Mouse (Mus musculus): Measurements from ENCODE around the gene Myh14. TPM values are rescaled to one million over a fixed set of nuclear protein-coding genes. Genes with fewer than 3 reads are reported as not detected.
A peak's percentile ranks its signal among the peaks of the same experiment; 100 is the strongest.

Myh14 gene
- polyA plus RNA-seq, 1 experiment from 2014 or later = 0.56 TPM

DNA sequence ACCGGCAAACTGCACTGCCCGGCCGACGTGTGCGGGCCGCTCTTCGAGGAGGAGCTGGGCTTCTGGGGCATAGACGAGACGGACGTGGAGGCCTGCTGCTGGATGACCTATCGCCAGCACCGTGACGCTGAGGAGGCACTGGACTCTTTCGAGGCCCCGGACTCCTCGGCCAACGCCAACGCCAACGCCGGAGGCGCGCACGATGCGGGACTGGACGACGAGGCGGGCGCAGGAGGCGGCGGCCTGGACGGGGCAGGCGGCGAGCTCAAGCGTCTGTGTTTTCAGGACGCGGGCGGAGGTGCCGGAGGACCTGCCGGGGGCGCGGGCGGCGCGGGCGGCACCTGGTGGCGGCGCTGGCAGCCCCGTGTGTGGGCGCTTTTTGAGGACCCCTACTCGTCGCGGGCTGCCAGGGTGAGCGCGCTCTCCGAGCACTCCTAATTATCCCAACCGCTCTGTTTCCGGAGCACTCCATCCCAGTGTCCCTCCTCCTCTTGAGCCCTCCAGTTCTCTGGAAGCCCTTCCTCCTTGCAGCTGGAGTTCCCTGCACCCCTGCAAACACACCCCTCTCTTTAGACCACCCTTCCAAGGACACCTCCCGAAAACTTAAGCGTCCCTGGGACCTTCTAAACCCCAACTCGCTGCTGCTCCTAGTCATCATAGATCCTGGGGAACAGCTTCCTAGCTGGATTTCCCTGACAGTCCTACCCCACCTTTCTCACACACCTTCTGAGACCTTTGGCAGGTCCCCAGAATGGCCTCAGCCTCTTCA lies 79.1 kb downstream of the Myh14 start:
- H3K36me3 ChIP-seq (ENCODE audit: control insufficient read depth, insufficient read depth, low read length) = no peaks in the 10 kb centered on the region
- under 1% methylated on average over 57 of the region's 60 CpGs for WGBS (ENCODE audit: insufficient replicate concordance)
- H3K27ac ChIP-seq (ENCODE audit: low read depth, low read length) = no peak overlapping the region
- ATAC-seq (replicated peaks; ENCODE audit: insufficient number of reproducible peaks, low FRiP score, low TSS enrichment) = no peak
- H3K4me2 ChIP-seq = peak overlapping the region; percentile 85
- peaks cover 9% of the 10 kb centered on the region for H3K4me1 ChIP-seq (ENCODE audit: control insufficient read depth, insufficient read depth, low read length)
- H3K9ac ChIP-seq (ENCODE audit: low read depth, low read length) = peak overlapping the region; percentile 43
- H3K4me3 ChIP-seq (ENCODE audit: low read depth, low read length) = peak overlapping the region; percentile 52
- H3K27me3 ChIP-seq (ENCODE audit: control insufficient read depth, insufficient read depth, low read length) = peaks cover 72% of the 10 kb centered on the region
- H3K9me3 ChIP-seq (replicated peaks; ENCODE audit: control insufficient read depth, low read length) = no peaks in the 10 kb centered on the region

DNA sequence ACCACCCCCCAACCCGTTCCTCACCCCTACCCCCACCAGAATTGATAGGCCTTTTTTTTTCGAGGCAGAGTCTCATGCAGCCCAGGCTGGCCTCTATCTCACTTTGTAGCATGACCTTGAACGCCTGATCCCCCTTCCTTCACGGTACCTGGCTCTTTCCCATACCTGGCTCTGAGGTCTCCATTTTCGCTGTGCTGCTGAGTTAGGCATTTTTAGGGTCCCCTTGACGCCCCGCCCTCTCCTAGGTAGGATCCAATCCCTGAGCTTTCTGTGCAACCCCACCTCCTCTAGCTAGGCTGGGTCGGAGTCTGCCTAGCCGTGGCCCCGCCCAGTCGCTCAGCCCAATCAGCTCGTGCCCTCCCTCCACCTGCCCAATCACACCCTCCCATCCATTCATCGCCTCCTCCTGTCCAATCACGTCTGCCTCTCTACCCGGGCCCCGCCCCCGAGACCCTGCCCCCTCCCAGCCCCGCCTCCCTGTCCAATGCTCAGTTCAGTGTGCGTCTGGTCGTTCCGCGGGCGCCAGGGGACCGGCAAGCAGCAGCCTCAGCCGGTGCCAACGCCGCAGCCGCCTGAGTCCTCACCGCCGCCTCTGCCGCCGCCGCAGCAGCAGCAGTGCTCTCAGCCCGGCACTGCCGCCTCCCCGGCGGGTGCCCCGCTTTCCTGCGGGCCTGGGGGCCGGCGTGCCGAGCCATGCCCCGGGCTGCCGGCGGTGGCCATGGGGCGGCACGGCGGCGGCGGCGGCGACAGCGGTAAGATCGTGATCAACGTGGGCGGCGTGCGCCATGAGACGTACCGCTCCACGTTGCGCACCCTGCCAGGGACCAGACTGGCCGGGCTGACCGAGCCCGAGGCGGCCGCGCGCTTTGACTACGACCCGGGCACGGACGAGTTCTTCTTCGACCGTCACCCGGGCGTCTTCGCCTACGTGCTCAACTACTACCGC lies 80.0 kb downstream of the Myh14 start, which contains the start of gene Kcnc3:
Gene Kcnc3, plus strand, starts transcription at position 263 of the 946 bp plus-strand sequence.
- 1% methylated on average over 77 of the region's 80 CpGs for WGBS (ENCODE audit: insufficient replicate concordance)
- Histone ChIP-seq H3K27ac (ENCODE audit: low read depth, low read length) (no peak within 1 kb of the TSS), H3K4me3 (ENCODE audit: low read depth, low read length) (peak within 1 kb of the TSS; percentile 52), H3K9ac (ENCODE audit: low read depth, low read length) (peak within 1 kb of the TSS; percentile 43), H3K4me2 (peak within 1 kb of the TSS; percentile 85), H3K36me3 (ENCODE audit: control insufficient read depth, insufficient read depth, low read length) (no peaks in the 10 kb centered on the region), H3K4me1 (ENCODE audit: control insufficient read depth, insufficient read depth, low read length) (peaks cover 9% of the 10 kb centered on the region), H3K27me3 (ENCODE audit: control insufficient read depth, insufficient read depth, low read length) (peaks cover 79% of the 10 kb centered on the region), H3K9me3 (replicated peaks; ENCODE audit: control insufficient read depth, low read length) (no peaks in the 10 kb centered on the region)
- peak; percentile 83 for ATAC-seq (replicated peaks; ENCODE audit: insufficient number of reproducible peaks, low FRiP score, low TSS enrichment)

DNA sequence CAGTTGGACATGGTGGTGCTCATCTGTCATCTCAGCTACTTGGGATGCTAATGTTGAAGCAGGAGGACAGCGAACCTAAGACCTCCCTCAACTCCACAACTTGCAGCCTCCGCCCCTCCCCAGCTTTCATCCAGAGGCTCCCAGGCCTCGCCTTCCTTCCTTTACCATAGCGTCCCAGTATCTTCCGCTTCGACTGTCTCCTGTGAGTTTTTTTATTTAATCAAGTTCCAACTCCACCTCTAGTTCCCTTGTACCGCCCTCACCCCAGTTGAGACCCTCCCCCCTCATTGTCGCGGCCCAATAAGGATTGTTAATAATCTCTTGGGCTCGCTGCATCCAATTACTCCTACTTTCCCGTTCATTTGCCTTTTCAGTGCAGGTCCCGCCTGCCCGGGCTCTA lies 80.7 kb downstream of the Myh14 start:
- H3K4me3 ChIP-seq (ENCODE audit: low read depth, low read length) = peak overlapping the region; percentile 52
- no peak for ATAC-seq (replicated peaks; ENCODE audit: insufficient number of reproducible peaks, low FRiP score, low TSS enrichment)
- 3% methylated on average over 13 of the region's 13 CpGs for WGBS (ENCODE audit: insufficient replicate concordance)
- H3K4me2 ChIP-seq = peak overlapping the region; percentile 85
- H3K36me3 ChIP-seq (ENCODE audit: control insufficient read depth, insufficient read depth, low read length) = no peaks in the 10 kb centered on the region
- H3K27me3 ChIP-seq (ENCODE audit: control insufficient read depth, insufficient read depth, low read length) = peaks cover 86% of the 10 kb centered on the region
- no peak overlapping the region for H3K9ac ChIP-seq (ENCODE audit: low read depth, low read length)
- H3K9me3 ChIP-seq (replicated peaks; ENCODE audit: control insufficient read depth, low read length) = no peaks in the 10 kb centered on the region
- peaks cover 9% of the 10 kb centered on the region for H3K4me1 ChIP-seq (ENCODE audit: control insufficient read depth, insufficient read depth, low read length)
- no peak overlapping the region for H3K27ac ChIP-seq (ENCODE audit: low read depth, low read length)

DNA sequence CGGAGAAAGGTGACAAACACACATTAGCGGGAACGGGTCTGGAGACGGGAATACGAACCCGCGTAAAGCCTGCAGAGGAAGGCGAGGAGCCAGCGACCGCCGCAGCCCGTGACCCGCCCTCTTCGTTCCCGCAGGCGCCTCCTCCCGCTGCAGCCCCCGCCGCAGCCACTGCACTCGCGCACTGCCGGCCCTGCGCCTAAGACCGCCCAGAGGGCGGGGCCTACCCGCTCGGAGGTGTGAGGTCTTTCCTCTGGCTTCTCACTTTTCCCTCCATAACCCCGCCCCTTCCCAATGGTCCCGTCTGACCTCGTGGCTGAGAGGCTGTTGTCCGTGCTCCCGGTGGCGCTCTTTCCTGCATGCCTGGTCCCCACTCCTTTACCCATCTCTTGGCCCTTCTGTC lies 81.5 kb downstream of the Myh14 start:
- H3K27me3 ChIP-seq (ENCODE audit: control insufficient read depth, insufficient read depth, low read length) = peaks cover 87% of the 10 kb centered on the region
- H3K4me3 ChIP-seq (ENCODE audit: low read depth, low read length) = peak overlapping the region; percentile 40
- H3K27ac ChIP-seq (ENCODE audit: low read depth, low read length) = no peak overlapping the region
- H3K4me1 ChIP-seq (ENCODE audit: control insufficient read depth, insufficient read depth, low read length) = peaks cover 9% of the 10 kb centered on the region
- H3K9ac ChIP-seq (ENCODE audit: low read depth, low read length) = no peak overlapping the region
- no peaks in the 10 kb centered on the region for H3K36me3 ChIP-seq (ENCODE audit: control insufficient read depth, insufficient read depth, low read length)
- H3K4me2 ChIP-seq = peak overlapping the region; percentile 67
- peak; percentile 32; the same call in 1 of the 2 replicates for ATAC-seq (replicated peaks; ENCODE audit: insufficient number of reproducible peaks, low FRiP score, low TSS enrichment)
- no peaks in the 10 kb centered on the region for H3K9me3 ChIP-seq (replicated peaks; ENCODE audit: control insufficient read depth, low read length)
- WGBS (ENCODE audit: insufficient replicate concordance) = 0% methylated on average over 27 of the region's 33 CpGs

DNA sequence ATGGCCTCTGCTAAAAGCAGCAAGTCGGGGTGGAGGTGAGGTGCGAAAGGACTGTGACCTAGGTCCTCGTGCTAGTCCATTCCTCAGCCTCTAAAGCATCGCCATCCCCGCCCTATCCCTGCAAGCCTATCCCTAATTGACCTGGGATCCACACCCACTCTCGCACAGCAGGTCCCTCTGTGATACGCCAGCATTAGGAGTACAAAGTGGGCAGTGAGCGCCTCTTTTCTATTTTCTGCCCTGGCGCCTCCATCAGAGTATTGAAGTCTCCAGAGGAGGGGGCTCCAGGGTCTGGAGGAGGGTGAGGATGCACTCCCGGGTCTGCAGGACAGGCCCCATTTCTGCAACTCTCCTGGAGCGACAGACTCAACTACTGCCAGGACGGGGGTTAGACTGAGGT lies 82.3 kb downstream of the Myh14 start:
- WGBS (ENCODE audit: insufficient replicate concordance) = 11% methylated on average over 12 of the region's 12 CpGs
- Histone ChIP-seq H3K4me2 (peak overlapping the region; percentile 67), H3K36me3 (ENCODE audit: control insufficient read depth, insufficient read depth, low read length) (no peaks in the 10 kb centered on the region), H3K27me3 (ENCODE audit: control insufficient read depth, insufficient read depth, low read length) (peaks cover 83% of the 10 kb centered on the region), H3K4me3 (ENCODE audit: low read depth, low read length) (peak overlapping the region; percentile 40), H3K9ac (ENCODE audit: low read depth, low read length) (no peak overlapping the region), H3K4me1 (ENCODE audit: control insufficient read depth, insufficient read depth, low read length) (peaks cover 9% of the 10 kb centered on the region), H3K27ac (ENCODE audit: low read depth, low read length) (no peak overlapping the region), H3K9me3 (replicated peaks; ENCODE audit: control insufficient read depth, low read length) (no peaks in the 10 kb centered on the region)
- no peak for ATAC-seq (replicated peaks; ENCODE audit: insufficient number of reproducible peaks, low FRiP score, low TSS enrichment)

DNA sequence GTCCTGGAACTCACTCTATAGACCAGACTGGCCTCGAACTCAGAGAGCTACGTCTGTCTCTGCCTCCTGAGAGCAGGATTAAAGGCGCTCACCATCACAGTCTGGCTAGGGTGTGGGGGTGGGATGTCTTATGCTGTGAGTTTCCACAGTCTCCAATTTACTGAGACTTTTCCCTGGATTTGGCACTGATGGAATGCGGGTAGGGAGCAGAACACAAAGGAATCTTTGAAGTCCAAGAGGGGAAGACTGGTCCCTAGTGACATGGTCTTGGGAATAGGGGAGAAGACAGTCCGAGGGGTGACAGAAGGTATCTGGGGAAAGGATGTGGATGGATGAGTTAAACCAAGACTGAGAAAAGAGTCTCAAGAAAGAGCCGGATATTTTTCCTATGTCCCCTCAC lies 83.0 kb downstream of the Myh14 start:
- peaks cover 76% of the 10 kb centered on the region for H3K27me3 ChIP-seq (ENCODE audit: control insufficient read depth, insufficient read depth, low read length)
- H3K36me3 ChIP-seq (ENCODE audit: control insufficient read depth, insufficient read depth, low read length) = no peaks in the 10 kb centered on the region
- peak overlapping the region; percentile 28; the same call in 1 of the 2 replicates for H3K4me3 ChIP-seq (ENCODE audit: low read depth, low read length)
- H3K27ac ChIP-seq (ENCODE audit: low read depth, low read length) = no peak overlapping the region
- ATAC-seq (replicated peaks; ENCODE audit: insufficient number of reproducible peaks, low FRiP score, low TSS enrichment) = no peak
- H3K4me1 ChIP-seq (ENCODE audit: control insufficient read depth, insufficient read depth, low read length) = peaks cover 9% of the 10 kb centered on the region
- no peak overlapping the region for H3K9ac ChIP-seq (ENCODE audit: low read depth, low read length)
- H3K4me2 ChIP-seq = no peak overlapping the region
- H3K9me3 ChIP-seq (replicated peaks; ENCODE audit: control insufficient read depth, low read length) = no peaks in the 10 kb centered on the region
- WGBS (ENCODE audit: insufficient replicate concordance) = 35% methylated on average over 6 of the region's 6 CpGs

DNA sequence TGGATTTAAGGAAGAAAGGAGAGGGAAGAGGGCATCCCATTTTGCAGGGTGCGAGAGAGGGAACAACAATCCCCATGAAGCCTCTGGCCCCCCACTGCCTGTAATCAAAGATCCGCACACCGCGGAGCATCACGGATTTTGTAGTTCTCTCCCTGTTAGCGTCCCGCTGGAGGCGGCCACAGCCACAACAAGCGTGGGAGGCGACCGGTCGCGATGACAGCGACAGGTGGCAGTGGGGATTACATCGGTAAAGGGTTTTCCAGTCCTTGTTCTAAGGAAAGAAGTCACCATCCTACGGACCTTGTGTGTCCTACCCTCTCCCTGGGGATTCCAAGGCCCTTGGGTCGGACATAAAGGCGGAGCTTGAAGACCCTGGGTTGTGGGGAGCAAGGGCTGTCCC lies 83.7 kb downstream of the Myh14 start:
- no peak for ATAC-seq (replicated peaks; ENCODE audit: insufficient number of reproducible peaks, low FRiP score, low TSS enrichment)
- Histone ChIP-seq H3K4me1 (ENCODE audit: control insufficient read depth, insufficient read depth, low read length) (peaks cover 9% of the 10 kb centered on the region), H3K9ac (ENCODE audit: low read depth, low read length) (no peak overlapping the region), H3K9me3 (replicated peaks; ENCODE audit: control insufficient read depth, low read length) (no peaks in the 10 kb centered on the region), H3K4me3 (ENCODE audit: low read depth, low read length) (peak overlapping the region; percentile 28), H3K27ac (ENCODE audit: low read depth, low read length) (no peak overlapping the region), H3K36me3 (ENCODE audit: control insufficient read depth, insufficient read depth, low read length) (no peaks in the 10 kb centered on the region), H3K27me3 (ENCODE audit: control insufficient read depth, insufficient read depth, low read length) (peaks cover 68% of the 10 kb centered on the region), H3K4me2 (peak overlapping the region; percentile 58)
- WGBS (ENCODE audit: insufficient replicate concordance) = 2% methylated on average over 18 of the region's 18 CpGs

DNA sequence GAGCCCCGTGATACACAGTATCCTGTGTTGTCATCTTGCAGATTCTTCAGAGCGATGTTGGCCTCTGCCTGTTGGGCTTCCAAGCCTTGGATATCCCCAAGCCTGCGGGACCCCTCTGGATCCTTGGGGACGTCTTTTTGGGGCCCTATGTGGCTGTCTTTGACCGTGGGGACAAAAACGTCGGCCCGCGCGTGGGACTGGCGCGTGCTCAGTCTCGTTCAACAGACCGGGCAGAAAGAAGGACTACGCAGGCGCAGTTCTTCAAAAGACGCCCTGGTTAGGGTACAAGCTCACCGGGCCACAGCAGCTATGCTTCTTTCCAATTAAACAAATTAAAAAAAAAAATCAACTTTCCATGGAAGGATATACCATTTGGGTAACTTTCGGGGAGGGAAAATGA lies 84.1 kb downstream of the Myh14 start:
- Histone ChIP-seq H3K9me3 (replicated peaks; ENCODE audit: control insufficient read depth, low read length) (no peaks in the 10 kb centered on the region), H3K4me3 (ENCODE audit: low read depth, low read length) (peak overlapping the region; percentile 28), H3K4me2 (peak overlapping the region; percentile 58), H3K36me3 (ENCODE audit: control insufficient read depth, insufficient read depth, low read length) (no peaks in the 10 kb centered on the region), H3K27ac (ENCODE audit: low read depth, low read length) (no peak overlapping the region), H3K9ac (ENCODE audit: low read depth, low read length) (no peak overlapping the region), H3K27me3 (ENCODE audit: control insufficient read depth, insufficient read depth, low read length) (peaks cover 64% of the 10 kb centered on the region), H3K4me1 (ENCODE audit: control insufficient read depth, insufficient read depth, low read length) (peaks cover 8% of the 10 kb centered on the region)
- WGBS (ENCODE audit: insufficient replicate concordance) = 16% methylated on average over 19 of the region's 19 CpGs
- ATAC-seq (replicated peaks; ENCODE audit: insufficient number of reproducible peaks, low FRiP score, low TSS enrichment) = no peak

All from heart, embryonic 11.5 days (tissue).